ENCODE assay signal across 8 mouse cellular contexts in the genomic region with DNA sequence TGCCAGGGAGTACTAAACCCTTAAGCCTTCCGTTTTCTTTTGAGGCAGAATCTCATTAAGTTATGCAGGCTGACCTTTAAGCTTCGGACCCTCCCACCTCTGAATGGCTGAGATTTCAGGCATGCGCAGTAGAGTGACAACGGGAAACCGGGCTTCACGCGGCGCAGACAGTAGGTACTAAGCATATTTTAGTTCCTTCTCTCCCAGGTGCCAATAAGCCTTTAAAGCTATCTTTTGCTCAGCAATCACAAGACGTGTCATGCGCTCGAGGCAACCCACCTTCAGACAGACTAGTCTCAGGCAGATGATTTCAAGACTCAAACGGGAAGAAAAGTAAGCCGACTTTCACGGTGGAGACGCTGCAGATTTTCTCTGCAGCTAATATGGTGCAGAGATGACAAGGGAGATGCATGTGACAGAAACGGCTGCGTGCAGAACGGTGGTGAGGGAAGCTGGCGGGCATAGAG. TPM values are rescaled to one million over a fixed set of nuclear protein-coding genes. Genes with fewer than 3 reads are reported as not detected.
DNase-seq lines count a peak whose midpoint lies in the region; ATAC-seq and TF ChIP-seq lines count a peak whose summit lies in the region.

No protein-coding gene starts in this region.

- H3K9ac ChIP-seq in ES-Bruce4 (ENCODE audit: low read depth, poor library complexity, severe bottlenecking), result 0 out of 2 replicates have a peak overlapping the region, but pooled peaks have one; percentile 26
- H3K9ac ChIP-seq in hindbrain, embryonic 15.5 days, result peak overlapping the region; percentile 39
- H3K9ac ChIP-seq in lung, postnatal 0 days (replicated peaks; ENCODE audit: low read depth), result 0 out of 2 replicates have a peak overlapping the region, but pooled peaks have one; percentile 19

- 1% methylated on average over 19 of the region's 19 CpGs for WGBS in forebrain, embryonic 10.5 days
- under 1% methylated on average over 19 of the region's 19 CpGs for WGBS in hindbrain, embryonic 15.5 days
- WGBS in lung, postnatal 0 days, result 1% methylated on average over 19 of the region's 19 CpGs

- TF ChIP-seq CTCF in ES-Bruce4 (IDR thresholded peaks at IDR 0.05; ENCODE audit: low read depth, low read length), result no peak
- no peak for TF ChIP-seq CTCF in lung, postnatal 0 days (IDR thresholded peaks at IDR 0.05)

- no peak for TF ChIP-seq POLR2A in ES-Bruce4 (IDR thresholded peaks at IDR 0.05; ENCODE audit: insufficient read depth, low read length)

- peak; percentile 75 for ATAC-seq in hindbrain, embryonic 15.5 days (ENCODE audit: low FRiP score, low read depth)
- ATAC-seq in lung, postnatal 0 days, result no peak

- H3K4me2 ChIP-seq in hindbrain, embryonic 15.5 days, result peak overlapping the region; percentile 63
- peak overlapping the region; percentile 69 for H3K4me2 ChIP-seq in lung, postnatal 0 days (replicated peaks; ENCODE audit: low read depth, low read length)

- H3K36me3 ChIP-seq in ES-Bruce4 (ENCODE audit: control insufficient read depth, insufficient read depth, low read length, poor library complexity, severe bottlenecking), result peaks cover 5% of the 10 kb centered on the region
- no peaks in the 10 kb centered on the region for H3K36me3 ChIP-seq in forebrain, embryonic 10.5 days (replicated peaks)
- no peaks in the 10 kb centered on the region for H3K36me3 ChIP-seq in hindbrain, embryonic 15.5 days
- H3K36me3 ChIP-seq in lung, postnatal 0 days (ENCODE audit: insufficient read depth, low read length), result no peaks in the 10 kb centered on the region

- H3K4me3 ChIP-seq in ES-Bruce4 (ENCODE audit: low read depth, low read length), result peak overlapping the region; percentile 41
- H3K4me3 ChIP-seq in forebrain, embryonic 10.5 days, result peak overlapping the region; percentile 60
- H3K4me3 ChIP-seq in hindbrain, embryonic 15.5 days, result peak overlapping the region; percentile 44
- H3K4me3 ChIP-seq in lung, postnatal 0 days (ENCODE audit: low read depth, low read length), result peak overlapping the region; percentile 37

- no peaks in the 10 kb centered on the region for H3K27me3 ChIP-seq in ES-Bruce4 (ENCODE audit: control insufficient read depth, insufficient read depth, low read length, poor library complexity, severe bottlenecking)
- H3K27me3 ChIP-seq in forebrain, embryonic 10.5 days (ENCODE audit: poor library complexity, severe bottlenecking), result peaks cover 16% of the 10 kb centered on the region
- H3K27me3 ChIP-seq in hindbrain, embryonic 15.5 days, result no peaks in the 10 kb centered on the region
- no peaks in the 10 kb centered on the region for H3K27me3 ChIP-seq in lung, postnatal 0 days (replicated peaks; ENCODE audit: insufficient read depth, low read length)

- intact Hi-C loops in gastrocnemius, postnatal 14 days (cut with DNase I; ENCODE audit: low total_unique reads), result no loop called here

- H3K4me1 ChIP-seq in ES-Bruce4 (ENCODE audit: control insufficient read depth, insufficient read depth, low read length), result peaks cover 4% of the 10 kb centered on the region
- H3K4me1 ChIP-seq in forebrain, embryonic 10.5 days, result peaks cover 21% of the 10 kb centered on the region
- H3K4me1 ChIP-seq in hindbrain, embryonic 15.5 days (replicated peaks), result peaks cover 10% of the 10 kb centered on the region
- H3K4me1 ChIP-seq in lung, postnatal 0 days (ENCODE audit: insufficient read depth, low read depth, low read length), result no peaks in the 10 kb centered on the region

- TF ChIP-seq EP300 in ES-Bruce4 (IDR thresholded peaks at IDR 0.05; ENCODE audit: insufficient read depth, low read depth, low read length), result no peak
- TF ChIP-seq EP300 in lung, postnatal 0 days (IDR thresholded peaks at IDR 0.05), result no peak

- DNase-seq in adrenal gland, postnatal 25 days, result peak; percentile 70
- DNase-seq in forebrain, embryonic 10.5 days (ENCODE audit: extremely low spot score, low spot score), result peak; percentile 67
- peak; percentile 37 to 54 for DNase-seq in layer of hippocampus, postnatal 25 days (ENCODE audit: extremely low spot score in 1 of 2, low spot score in 1 of 2)
- peak; percentile 75 for DNase-seq in lung, postnatal 0 days (ENCODE audit: low spot score)
- peak; percentile 74 to 76 for DNase-seq in right cerebral cortex, postnatal 10 days (ENCODE audit: low spot score in 2 of 2)
- no peak for DNase-seq in gastrocnemius, postnatal 14 days

- peaks cover 6% of the 10 kb centered on the region for H3K9me3 ChIP-seq in ES-Bruce4 (replicated peaks; ENCODE audit: control insufficient read depth, insufficient read depth, low read length, poor library complexity, severe bottlenecking)
- no peaks in the 10 kb centered on the region for H3K9me3 ChIP-seq in forebrain, embryonic 10.5 days
- H3K9me3 ChIP-seq in hindbrain, embryonic 15.5 days, result no peaks in the 10 kb centered on the region
- no peaks in the 10 kb centered on the region for H3K9me3 ChIP-seq in lung, postnatal 0 days (ENCODE audit: low read length)

- H3K27ac ChIP-seq in ES-Bruce4 (ENCODE audit: insufficient read depth, low read length), result no peak overlapping the region
- H3K27ac ChIP-seq in forebrain, embryonic 10.5 days, result peak overlapping the region; percentile 61; the same call in 1 of the 2 replicates
- H3K27ac ChIP-seq in hindbrain, embryonic 15.5 days (replicated peaks), result peak overlapping the region; percentile 83
- no peak overlapping the region for H3K27ac ChIP-seq in lung, postnatal 0 days (ENCODE audit: low read length)

RNA-seq across cellular contexts. Expression of a gene that starts 9.4 kb away (rescaled TPM):
- 28.1 and 30.6 TPM in 2 replicates for polyA plus RNA-seq in ES-Bruce4 (2011; ENCODE audit: insufficient read depth, insufficient read length, low read depth, missing spikeins)
- total RNA-seq in adrenal gland, postnatal 25 days (2021), result 53.7 and 55.3 TPM in 2 replicates
- polyA plus RNA-seq in forebrain, embryonic 10.5 days (2016; fragmentation: Nextera tagmentation; extraction: Ambion mirVana), result 25.8 and 27.0 TPM in 2 replicates
- 99.9 and 113 TPM in 2 replicates for polyA plus RNA-seq in hindbrain, embryonic 15.5 days (2015; fragmentation: Nextera tagmentation; extraction: Ambion mirVana)
- 100 to 1,000 TPM; 487 to 511 TPM for total RNA-seq in layer of hippocampus, postnatal 25 days (2021)
- polyA plus RNA-seq in lung, postnatal 0 days (2015; fragmentation: Nextera tagmentation; extraction: Ambion mirVana), result 16.6 and 17.2 TPM in 2 replicates
- 10 to 100 TPM; 15.4 to 18.2 TPM for total RNA-seq in gastrocnemius, postnatal 14 days (2021)

RNA-seq across cellular contexts. Expression of a gene that starts 59.6 kb away (rescaled TPM):
- polyA plus RNA-seq in ES-Bruce4 (2011; ENCODE audit: insufficient read depth, insufficient read length, low read depth, missing spikeins), result not detected in 2 replicates
- total RNA-seq in adrenal gland, postnatal 25 days (2021), result not detected in 2 replicates
- polyA plus RNA-seq in forebrain, embryonic 10.5 days (2016; fragmentation: Nextera tagmentation; extraction: Ambion mirVana), result not detected in 2 replicates
- 1.3 and 1.7 TPM in 2 replicates for polyA plus RNA-seq in hindbrain, embryonic 15.5 days (2015; fragmentation: Nextera tagmentation; extraction: Ambion mirVana)
- 1 to 10 TPM; 5.4 TPM for total RNA-seq in layer of hippocampus, postnatal 25 days (2021)
- polyA plus RNA-seq in lung, postnatal 0 days (2015; fragmentation: Nextera tagmentation; extraction: Ambion mirVana), result not detected in 2 replicates
- total RNA-seq in gastrocnemius, postnatal 14 days (2021), result not detected

Comparison
In these comparisons a context has a peak if more than half of its experiments do, and no peak if none do; other contexts are left out.
1. H3K27ac ChIP-seq: peak in forebrain, embryonic 10.5 days (single experiment) and hindbrain, embryonic 15.5 days (single experiment); none in ES-Bruce4 (single experiment) and lung, postnatal 0 days (single experiment).
2. Peak in every context shown above with its lines, with median percentiles within 50 percentile points of each other: H3K4me3 ChIP-seq and H3K9ac ChIP-seq.